Mouse (Mus musculus): ENCODE results near the gene Cotl1.

Cotl1 gene

DNA sequence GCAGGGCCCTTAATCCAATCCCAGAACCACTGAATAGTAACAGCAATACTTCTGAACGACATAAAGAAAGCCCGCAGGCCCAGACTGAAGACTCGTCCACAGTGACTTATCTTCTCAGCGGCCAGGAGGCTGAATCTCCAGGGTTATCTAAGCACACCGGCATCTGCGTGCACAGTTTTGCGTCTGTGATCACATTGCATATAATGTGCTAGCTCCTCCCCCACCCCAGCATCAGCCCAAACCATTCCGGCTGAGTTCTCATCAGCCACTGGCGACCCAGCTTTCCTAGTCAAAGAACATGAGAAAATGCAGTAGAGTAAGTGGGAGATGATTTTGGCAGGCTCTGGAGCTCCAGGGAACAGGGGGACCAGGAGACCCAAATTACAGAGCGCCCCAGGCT is 11.3 kb downstream of the Cotl1 start:
- no peaks in the 10 kb centered on the region for H3K36me3 ChIP-seq (ENCODE audit: insufficient read depth, low read length)
- H3K27me3 ChIP-seq (ENCODE audit: insufficient read depth, low read length), result peaks cover 20% of the 10 kb centered on the region
- H3K4me3 ChIP-seq (replicated peaks; ENCODE audit: low read length), result peak overlapping the region; percentile 4; the same call in 1 of the 2 replicates
- peaks cover 82% of the 10 kb centered on the region for H3K4me1 ChIP-seq (replicated peaks; ENCODE audit: low read depth, low read length)
- TF ChIP-seq CTCF (conservative IDR thresholded peaks at IDR 0.05; ENCODE audit: low read length), result no peak
- TF ChIP-seq POU5F1 (IDR thresholded peaks at IDR 0.05; ENCODE audit: borderline replicate concordance, low read length), result no peak
- TF ChIP-seq NANOG (IDR thresholded peaks at IDR 0.05; ENCODE audit: borderline replicate concordance, low read length), result no peak
- H3K9me3 ChIP-seq (ENCODE audit: low read length), result no peaks in the 10 kb centered on the region

DNA sequence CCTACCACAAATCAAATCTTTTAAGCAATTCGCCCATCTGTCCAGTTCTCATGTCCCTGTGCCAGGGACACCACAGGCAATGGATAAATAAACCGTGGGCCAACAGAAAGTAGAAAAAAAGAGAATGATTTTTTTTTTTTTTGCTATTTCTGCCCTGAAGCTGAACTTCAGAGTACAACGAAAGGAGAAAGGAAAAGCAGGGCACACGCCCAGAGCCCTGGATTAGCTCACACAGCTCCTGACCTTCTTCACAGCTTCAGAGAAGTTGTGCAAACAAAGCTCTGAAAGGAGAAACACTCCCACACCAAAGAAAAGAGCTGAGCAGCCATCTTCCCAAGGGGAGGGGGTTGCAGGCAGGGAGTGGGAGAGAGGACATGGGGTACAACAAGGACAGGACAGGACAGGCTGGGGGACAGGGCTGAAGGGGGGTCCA is 12.6 kb downstream of the Cotl1 start:
- Histone ChIP-seq H3K36me3 (ENCODE audit: insufficient read depth, low read length) (no peaks in the 10 kb centered on the region), H3K9me3 (ENCODE audit: low read length) (no peaks in the 10 kb centered on the region), H3K4me1 (replicated peaks; ENCODE audit: low read depth, low read length) (peaks cover 70% of the 10 kb centered on the region), H3K4me3 (replicated peaks; ENCODE audit: low read length) (no peak overlapping the region), H3K27me3 (ENCODE audit: insufficient read depth, low read length) (peaks cover 20% of the 10 kb centered on the region)
- TF ChIP-seq NANOG (IDR thresholded peaks at IDR 0.05; ENCODE audit: borderline replicate concordance, low read length), result no peak
- TF ChIP-seq CTCF (conservative IDR thresholded peaks at IDR 0.05; ENCODE audit: low read length), result no peak
- TF ChIP-seq POU5F1 (IDR thresholded peaks at IDR 0.05; ENCODE audit: borderline replicate concordance, low read length), result no peak

DNA sequence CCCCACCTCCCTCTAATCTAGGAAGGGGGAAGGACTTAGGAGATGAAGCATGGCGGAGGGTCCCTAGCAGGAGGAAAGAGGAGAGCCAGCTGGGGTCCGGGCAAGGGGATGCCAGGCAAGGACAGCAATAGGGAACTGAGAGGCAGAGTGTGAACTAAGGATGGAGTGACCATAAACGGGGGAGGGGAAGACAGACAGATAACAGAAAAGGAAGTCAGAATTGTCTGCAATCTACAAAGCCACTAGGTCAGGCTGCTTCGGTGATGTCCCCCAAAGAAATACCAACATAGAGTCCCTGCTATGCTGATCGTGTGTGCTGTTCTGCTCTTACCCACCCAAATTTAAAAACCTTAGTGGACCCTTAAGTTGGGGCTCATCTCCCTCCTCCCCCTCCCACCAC is 13.4 kb downstream of the Cotl1 start:
- no peaks in the 10 kb centered on the region for H3K36me3 ChIP-seq (ENCODE audit: insufficient read depth, low read length)
- TF ChIP-seq NANOG (IDR thresholded peaks at IDR 0.05; ENCODE audit: borderline replicate concordance, low read length) (no peak), POU5F1 (IDR thresholded peaks at IDR 0.05; ENCODE audit: borderline replicate concordance, low read length) (no peak), CTCF (conservative IDR thresholded peaks at IDR 0.05; ENCODE audit: low read length) (no peak)
- peaks cover 65% of the 10 kb centered on the region for H3K4me1 ChIP-seq (replicated peaks; ENCODE audit: low read depth, low read length)
- H3K4me3 ChIP-seq (replicated peaks; ENCODE audit: low read length), result no peak overlapping the region
- peaks cover 20% of the 10 kb centered on the region for H3K27me3 ChIP-seq (ENCODE audit: insufficient read depth, low read length)
- no peaks in the 10 kb centered on the region for H3K9me3 ChIP-seq (ENCODE audit: low read length)

DNA sequence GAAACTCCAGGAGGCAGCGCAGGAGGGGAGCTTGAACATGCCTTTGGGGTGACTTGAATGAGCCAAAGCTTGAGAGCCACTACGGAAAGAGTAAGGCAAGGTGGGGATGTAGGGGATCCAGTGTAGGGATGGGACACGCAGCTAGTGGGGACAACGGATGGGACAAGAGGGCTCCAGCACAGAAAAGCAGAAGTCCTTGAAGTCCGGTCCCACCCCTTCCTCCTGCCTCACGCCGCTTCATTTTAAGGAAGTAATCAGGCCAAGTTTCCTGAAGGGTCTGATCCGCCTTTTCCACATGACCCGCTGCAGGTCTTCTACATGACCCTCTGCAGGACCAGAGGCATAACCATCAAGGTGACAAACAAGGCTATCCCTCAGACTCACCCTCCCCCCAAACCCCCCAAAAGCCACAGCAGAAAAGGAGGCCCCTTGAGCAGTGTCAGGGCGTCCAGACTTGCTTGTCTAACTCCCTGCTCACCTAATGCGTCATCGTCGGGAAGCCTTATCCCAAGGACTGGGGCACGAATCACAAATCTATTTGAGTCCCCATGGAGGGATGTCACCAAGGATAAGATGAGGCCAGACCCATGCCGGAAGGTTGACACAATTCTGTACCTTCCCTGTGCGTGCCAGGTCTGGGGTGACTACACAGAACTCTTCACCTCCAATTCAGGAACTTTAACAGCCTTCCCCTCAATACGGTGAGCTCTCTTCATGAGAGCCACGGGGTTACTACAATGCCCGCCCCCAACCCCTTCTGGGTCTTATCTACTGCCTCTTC is 14.2 kb downstream of the Cotl1 start:
- TF ChIP-seq NANOG (IDR thresholded peaks at IDR 0.05; ENCODE audit: borderline replicate concordance, low read length) (no peak), CTCF (conservative IDR thresholded peaks at IDR 0.05; ENCODE audit: low read length) (no peak), POU5F1 (IDR thresholded peaks at IDR 0.05; ENCODE audit: borderline replicate concordance, low read length) (no peak)

DNA sequence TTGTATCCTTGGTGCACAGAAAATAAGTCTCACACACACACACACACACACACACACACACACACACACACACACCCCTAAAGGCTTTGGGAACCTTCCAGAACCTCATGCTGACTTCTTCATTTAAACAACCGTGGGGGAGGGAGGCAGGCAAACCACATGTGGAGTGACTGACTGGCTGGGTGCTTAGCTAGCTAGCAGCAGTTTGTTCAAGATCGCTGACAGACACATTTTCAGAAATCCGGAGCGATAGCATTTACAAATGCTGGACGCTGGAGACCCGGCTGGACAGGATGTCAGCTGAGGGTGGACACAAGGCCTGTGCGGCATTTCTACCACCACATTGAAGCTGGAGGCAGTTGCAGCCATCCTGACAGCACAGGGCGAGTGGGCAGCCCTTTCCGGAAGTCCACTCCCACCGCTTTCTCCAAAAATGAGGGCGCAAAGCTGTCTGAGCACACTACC is 15.5 kb downstream of the Cotl1 start:
- Histone ChIP-seq H3K27me3 (ENCODE audit: insufficient read depth, low read length) (peaks cover 20% of the 10 kb centered on the region), H3K36me3 (ENCODE audit: insufficient read depth, low read length) (no peaks in the 10 kb centered on the region)
- TF ChIP-seq CTCF (conservative IDR thresholded peaks at IDR 0.05; ENCODE audit: low read length), result no peak
- no peak for TF ChIP-seq NANOG (IDR thresholded peaks at IDR 0.05; ENCODE audit: borderline replicate concordance, low read length)
- no peak for TF ChIP-seq POU5F1 (IDR thresholded peaks at IDR 0.05; ENCODE audit: borderline replicate concordance, low read length)

More for the DNA sequence above, 14.2 kb downstream of the Cotl1 start:
- Histone ChIP-seq H3K27me3 (ENCODE audit: insufficient read depth, low read length) (peaks cover 20% of the 10 kb centered on the region), H3K36me3 (ENCODE audit: insufficient read depth, low read length) (no peaks in the 10 kb centered on the region), H3K4me3 (replicated peaks; ENCODE audit: low read length) (no peak overlapping the region), H3K4me1 (replicated peaks; ENCODE audit: low read depth, low read length) (peaks cover 57% of the 10 kb centered on the region), H3K9me3 (ENCODE audit: low read length) (no peaks in the 10 kb centered on the region)

DNA sequence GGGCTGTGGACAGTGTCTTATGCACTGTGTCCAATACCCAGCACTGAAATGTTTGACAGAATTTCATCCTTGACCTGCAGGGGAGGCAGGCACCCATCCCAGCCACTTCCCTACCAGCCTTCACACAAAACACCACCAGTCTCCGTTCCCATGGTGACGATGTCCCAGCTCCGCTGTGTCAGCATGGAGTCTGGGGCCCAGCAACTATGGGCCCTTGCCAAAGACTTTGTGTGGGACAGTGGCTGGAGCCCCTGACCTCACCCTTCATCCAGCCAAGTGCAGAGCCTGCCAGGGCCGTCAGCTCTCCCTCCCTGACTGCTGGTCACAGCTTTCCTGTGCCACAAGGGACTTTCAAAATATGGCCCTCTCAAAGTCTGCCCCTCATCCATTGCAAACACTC is 16.2 kb downstream of the Cotl1 start:
- no peak overlapping the region for H3K4me3 ChIP-seq (replicated peaks; ENCODE audit: low read length)

More for the DNA sequence above, 15.5 kb downstream of the Cotl1 start:
- Histone ChIP-seq H3K4me3 (replicated peaks; ENCODE audit: low read length) (no peak overlapping the region), H3K9me3 (ENCODE audit: low read length) (no peaks in the 10 kb centered on the region), H3K4me1 (replicated peaks; ENCODE audit: low read depth, low read length) (peaks cover 44% of the 10 kb centered on the region)

DNA sequence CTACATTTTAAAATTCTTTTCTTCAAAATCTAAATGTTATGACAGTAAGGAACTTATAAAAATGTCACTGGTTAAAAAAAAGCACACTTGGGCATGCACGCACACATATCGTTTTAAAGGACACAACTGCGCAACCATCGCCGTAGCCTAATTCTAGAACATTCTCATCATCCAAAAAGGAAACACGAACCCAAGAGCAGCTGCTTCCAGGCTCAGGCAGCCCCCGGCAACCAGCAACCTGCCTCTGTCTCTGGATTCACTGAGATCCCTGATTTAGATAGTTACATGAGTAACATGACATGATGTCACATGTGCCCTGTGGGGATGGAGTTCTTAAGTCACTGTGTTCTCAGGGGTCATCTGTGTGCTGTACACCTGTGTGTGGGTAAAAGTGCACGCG is 17.1 kb downstream of the Cotl1 start:
- Histone ChIP-seq H3K4me3 (replicated peaks; ENCODE audit: low read length) (no peak overlapping the region), H3K9me3 (ENCODE audit: low read length) (no peaks in the 10 kb centered on the region), H3K27me3 (ENCODE audit: insufficient read depth, low read length) (peaks cover 10% of the 10 kb centered on the region; the same call in 1 of the 2 replicates), H3K4me1 (replicated peaks; ENCODE audit: low read depth, low read length) (peaks cover 34% of the 10 kb centered on the region), H3K36me3 (ENCODE audit: insufficient read depth, low read length) (0 out of 2 replicates have a peak, but pooled peaks cover 4% of the 10 kb centered on the region)
- TF ChIP-seq CTCF (conservative IDR thresholded peaks at IDR 0.05; ENCODE audit: low read length), result no peak
- TF ChIP-seq NANOG (IDR thresholded peaks at IDR 0.05; ENCODE audit: borderline replicate concordance, low read length), result no peak
- no peak for TF ChIP-seq POU5F1 (IDR thresholded peaks at IDR 0.05; ENCODE audit: borderline replicate concordance, low read length)

More for the DNA sequence above, 16.2 kb downstream of the Cotl1 start:
- Histone ChIP-seq H3K4me1 (replicated peaks; ENCODE audit: low read depth, low read length) (peaks cover 37% of the 10 kb centered on the region), H3K9me3 (ENCODE audit: low read length) (no peaks in the 10 kb centered on the region), H3K27me3 (ENCODE audit: insufficient read depth, low read length) (peaks cover 17% of the 10 kb centered on the region), H3K36me3 (ENCODE audit: insufficient read depth, low read length) (0 out of 2 replicates have a peak, but pooled peaks cover 4% of the 10 kb centered on the region)
- no peak for TF ChIP-seq CTCF (conservative IDR thresholded peaks at IDR 0.05; ENCODE audit: low read length)
- TF ChIP-seq POU5F1 (IDR thresholded peaks at IDR 0.05; ENCODE audit: borderline replicate concordance, low read length), result no peak
- no peak for TF ChIP-seq NANOG (IDR thresholded peaks at IDR 0.05; ENCODE audit: borderline replicate concordance, low read length)

DNA sequence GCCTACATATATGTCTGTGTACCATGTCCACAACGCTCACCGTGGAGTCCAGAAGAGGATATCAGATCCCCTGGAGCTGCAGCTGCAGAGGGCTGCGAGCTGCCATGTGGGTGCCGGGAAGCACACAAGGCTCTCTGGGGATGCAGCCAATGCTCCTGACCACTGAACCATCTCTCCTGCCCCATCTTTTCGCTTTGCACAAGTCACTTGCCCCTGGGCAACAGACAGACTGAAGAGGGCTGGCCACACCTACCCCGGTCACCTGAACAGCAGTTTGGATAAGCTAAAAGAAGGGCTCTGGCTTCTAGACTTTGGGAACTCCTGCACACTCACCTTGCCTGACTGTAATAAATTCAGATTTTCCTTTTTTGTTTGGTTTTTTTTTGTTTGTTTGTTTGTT is 18.7 kb downstream of the Cotl1 start:
- H3K9me3 ChIP-seq (ENCODE audit: low read length), result no peaks in the 10 kb centered on the region
- H3K27me3 ChIP-seq (ENCODE audit: insufficient read depth, low read length), result peaks cover 3% of the 10 kb centered on the region
- TF ChIP-seq CTCF (conservative IDR thresholded peaks at IDR 0.05; ENCODE audit: low read length), result no peak
- no peak overlapping the region for H3K4me3 ChIP-seq (replicated peaks; ENCODE audit: low read length)
- peaks cover 35% of the 10 kb centered on the region for H3K4me1 ChIP-seq (replicated peaks; ENCODE audit: low read depth, low read length)
- 0 out of 2 replicates have a peak, but pooled peaks cover 4% of the 10 kb centered on the region for H3K36me3 ChIP-seq (ENCODE audit: insufficient read depth, low read length)
